Mouse (Mus musculus): ENCODE data around the gene Hspe1. TPM values are rescaled to one million over a fixed set of nuclear protein-coding genes. Genes with fewer than 3 reads are reported as not detected.

The Hspe1 gene
- polyA plus RNA-seq, 1 experiment from 2014 or later, result 306 TPM

DNA sequence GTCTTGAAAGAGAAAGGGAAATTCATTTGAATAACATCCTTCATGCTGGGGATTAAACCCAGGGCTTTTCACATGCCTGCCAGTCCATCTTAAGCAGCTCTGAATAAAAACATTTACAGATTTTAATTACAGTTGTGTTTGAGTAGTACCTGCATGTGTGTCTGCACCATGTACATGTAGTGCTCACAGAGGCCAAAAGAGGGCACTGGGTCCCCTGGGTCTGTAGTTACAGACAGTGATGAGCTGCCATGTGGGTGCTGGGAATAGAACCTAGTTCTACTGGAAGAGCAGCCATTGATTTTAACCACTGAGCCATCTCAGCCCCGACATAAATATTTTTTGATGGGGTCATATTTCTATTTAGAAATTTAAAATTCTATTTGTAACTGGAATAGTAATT, 47.9 kb downstream of the Hspe1 start:
- Histone ChIP-seq H3K27ac (replicated peaks) (no peak overlapping the region), H3K4me3 (no peak overlapping the region), H3K9me3 (no peaks in the 10 kb centered on the region), H3K27me3 (replicated peaks) (no peaks in the 10 kb centered on the region), H3K36me3 (peaks cover 34% of the 10 kb centered on the region), H3K4me2 (no peak overlapping the region), H3K9ac (no peak overlapping the region), H3K4me1 (peaks cover 21% of the 10 kb centered on the region)
- WGBS, result 93% methylated on average over 1 of the region's 1 CpGs
- ATAC-seq (ENCODE audit: extremely low read depth, insufficient number of reproducible peaks, low FRiP score, low TSS enrichment), result no peak

Other genes starting within 250 kb of the Hspe1 start
- gene Ankrd44, start 161.7 kb upstream of the Hspe1 start, polyA plus RNA-seq (2015; fragmentation: Nextera tagmentation; extraction: Ambion mirVana), result 5.9 and 6.3 TPM in 2 replicates
- 172 and 198 TPM in 2 replicates for gene Sf3b1, start 60.7 kb upstream of the Hspe1 start, polyA plus RNA-seq (2015; fragmentation: Nextera tagmentation; extraction: Ambion mirVana)
- 20.9 and 21.4 TPM in 2 replicates for gene Coq10b, start 35.4 kb upstream of the Hspe1 start, polyA plus RNA-seq (2015; fragmentation: Nextera tagmentation; extraction: Ambion mirVana)
- gene Hspd1, start 111 bp downstream of the Hspe1 start, polyA plus RNA-seq (2015; fragmentation: Nextera tagmentation; extraction: Ambion mirVana), result 432 and 493 TPM in 2 replicates
- gene Mob4, start 43.1 kb downstream of the Hspe1 start, polyA plus RNA-seq (2015; fragmentation: Nextera tagmentation; extraction: Ambion mirVana), result 95.9 and 117 TPM in 2 replicates
- 5.8 and 5.9 TPM in 2 replicates for gene Rftn2, start 138.7 kb downstream of the Hspe1 start, polyA plus RNA-seq (2015; fragmentation: Nextera tagmentation; extraction: Ambion mirVana)
- gene Mars2, start 149.0 kb downstream of the Hspe1 start, polyA plus RNA-seq (2015; fragmentation: Nextera tagmentation; extraction: Ambion mirVana), result 2.9 and 3.2 TPM in 2 replicates

All from heart, embryonic 13.5 days (tissue).